Mouse (Mus musculus) small intestine, adult 2 months (tissue): ENCODE measurements at regions not wholly inside any gene's neighbourhood (a gene's known extent, or its start where the extent isn't known, plus 50 kb on each side); places are given as distances from the start of the nearest gene placed in this dataset.

Experiments used
- CTCF ChIP-seq: fragments of 200-500 bp; IDR thresholded peaks from 2 replicates; pipeline ENCODE4 v1.5.1; 2012; ENCODE audit warnings: low read depth, mild to moderate bottlenecking, control low read depth, inconsistent platforms, low read length, moderate library complexity, mixed read lengths; ENCODE audit not compliant: insufficient replicate concordance, insufficient read length; ENCODE audit errors: extremely low read depth
- POLR2A ChIP-seq: fragments of 200-500 bp; IDR thresholded peaks from 2 replicates; pipeline ENCODE4 v1.6.1; 2012; ENCODE audit warnings: low read depth, mild to moderate bottlenecking, control low read depth, inconsistent platforms, low read length, moderate library complexity

DNA sequence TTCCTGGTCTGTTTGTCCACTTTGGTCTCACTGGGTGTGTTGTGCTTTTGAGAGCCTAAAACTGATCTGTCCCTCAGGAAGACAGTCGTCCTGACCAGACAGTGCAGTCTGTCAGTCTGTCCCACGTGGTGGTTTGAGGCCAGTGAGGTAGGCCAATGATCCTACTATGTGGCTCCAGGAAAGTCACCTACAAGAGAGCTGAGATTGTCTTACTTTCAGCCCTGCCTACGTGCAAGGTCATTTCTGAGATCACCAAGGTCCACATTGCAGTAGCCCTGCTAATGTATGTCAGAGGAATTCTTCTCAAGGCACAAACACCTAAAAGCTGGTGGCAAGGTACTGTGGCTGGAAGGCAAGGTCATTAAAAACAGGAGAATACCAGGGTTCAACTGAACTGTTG lies 53.9 kb upstream of the Armc2 start:
- no peak for TF ChIP-seq CTCF
- no peak for TF ChIP-seq POLR2A
